Mouse (Mus musculus) heart, embryonic 15.5 days (tissue): ENCODE data around the gene Ifnk. TPM values are rescaled to one million over a fixed set of nuclear protein-coding genes. Genes with fewer than 3 reads are reported as not detected.

Experiments used
- ATAC-seq: fragments of 200-750 bp; cut with Nextera tagmentation; replicated peaks from 2 replicates; pipeline ENCODE4 v1.8.0; 2017; ENCODE audit warnings: low read depth, moderate TSS enrichment; ENCODE audit not compliant: insufficient number of reproducible peaks, insufficient read depth, low FRiP score
- H3K27ac ChIP-seq: fragments of 300-500 bp; sonication (generic); 2 replicates; pipeline ENCODE4 v1.5.1; 2015; ENCODE audit warnings: mild to moderate bottlenecking, inconsistent platforms
- H3K27me3 ChIP-seq: fragments of 300-500 bp; sonication (generic); 2 replicates; pipeline ENCODE4 v1.6.1; 2015; ENCODE audit warnings: inconsistent platforms
- H3K36me3 ChIP-seq: fragments of 300-500 bp; sonication (generic); 2 replicates; pipeline ENCODE4 v1.6.1; 2015; ENCODE audit warnings: mild to moderate bottlenecking, inconsistent platforms
- H3K4me1 ChIP-seq: fragments of 300-500 bp; sonication (generic); replicated peaks from 2 replicates; pipeline ENCODE4 v1.6.1; 2015; ENCODE audit warnings: inconsistent platforms
- H3K4me2 ChIP-seq: fragments of 300-500 bp; sonication (generic); 2 replicates; pipeline ENCODE4 v1.6.1; 2015; ENCODE audit warnings: inconsistent platforms, mild to moderate bottlenecking, moderate library complexity
- H3K4me3 ChIP-seq: fragments of 300-500 bp; sonication (generic); 2 replicates; pipeline ENCODE4 v1.5.1; 2015; ENCODE audit warnings: mild to moderate bottlenecking, inconsistent platforms
- H3K9ac ChIP-seq: fragments of 300-500 bp; sonication (generic); 2 replicates; pipeline ENCODE4 v1.6.1; 2015; ENCODE audit warnings: mild to moderate bottlenecking, inconsistent platforms
- H3K9me3 ChIP-seq: fragments of 300-500 bp; sonication (generic); replicated peaks from 2 replicates; pipeline ENCODE4 v1.6.1; 2016; ENCODE audit warnings: inconsistent platforms
- WGBS: fragments of 180-500 bp; shearing (Covaris S2); methylation state at CpG from one replicate; pipeline ENCODE4 v1.1.7; 2015; ENCODE audit warnings: mixed read lengths; 5-methylcytosine and 5-hydroxymethylcytosine counted together
- polyA plus RNA-seq: library from polyadenylated mRNA; unstranded; fragments of >200 nt; fragmentation: Nextera tagmentation; extraction: Ambion mirVana; gene quantifications from 2 replicates; pipeline ENCODE4 v1.2.1, GENCODE M21; 2015

Ifnk gene
- polyA plus RNA-seq, 1 experiment from 2014 or later = not detected

GRCm38 (mm10) chr4:35124027-35124426 is 27.8 kb upstream of the Ifnk start:
- no peak overlapping the region for H3K4me3 ChIP-seq
- no peaks in the 10 kb centered on the region for H3K27me3 ChIP-seq
- no peaks in the 10 kb centered on the region for H3K36me3 ChIP-seq
- peaks cover 2% of the 10 kb centered on the region; the same call in 1 of the 2 replicates for H3K4me1 ChIP-seq
- no peak overlapping the region for H3K4me2 ChIP-seq
- whole genome bisulfite sequencing = 81% methylated on average over 11 of the region's 11 CpGs
- H3K9ac ChIP-seq = no peak overlapping the region
- no peaks in the 10 kb centered on the region for H3K9me3 ChIP-seq
- no peak for ATAC-seq
- H3K27ac ChIP-seq = no peak overlapping the region

GRCm38 (mm10) chr4:35125299-35125777 is 26.5 kb upstream of the Ifnk start:
- Histone ChIP-seq H3K4me2 (no peak overlapping the region), H3K4me1 (peaks cover 4% of the 10 kb centered on the region), H3K27me3 (no peaks in the 10 kb centered on the region), H3K36me3 (no peaks in the 10 kb centered on the region), H3K9me3 (no peaks in the 10 kb centered on the region), H3K27ac (no peak overlapping the region), H3K9ac (no peak overlapping the region), H3K4me3 (no peak overlapping the region)
- WGBS = 25% methylated on average over 6 of the region's 6 CpGs
- no peak for ATAC-seq

GRCm38 (mm10) chr4:35126776-35127175 is 25.1 kb upstream of the Ifnk start:
- WGBS = 83% methylated on average over 9 of the region's 9 CpGs
- Histone ChIP-seq H3K9me3 (no peaks in the 10 kb centered on the region), H3K4me3 (no peak overlapping the region), H3K9ac (no peak overlapping the region), H3K27ac (no peak overlapping the region), H3K36me3 (no peaks in the 10 kb centered on the region), H3K4me2 (no peak overlapping the region), H3K4me1 (peaks cover 5% of the 10 kb centered on the region), H3K27me3 (no peaks in the 10 kb centered on the region)
- no peak for ATAC-seq

GRCm38 (mm10) chr4:35127759-35128158 is 24.1 kb upstream of the Ifnk start:
- H3K36me3 ChIP-seq = no peaks in the 10 kb centered on the region
- H3K27ac ChIP-seq = no peak overlapping the region
- no peaks in the 10 kb centered on the region for H3K27me3 ChIP-seq
- no peak for ATAC-seq
- no peak overlapping the region for H3K9ac ChIP-seq
- no peak overlapping the region for H3K4me3 ChIP-seq
- H3K9me3 ChIP-seq = no peaks in the 10 kb centered on the region
- 50% methylated on average over 6 of the region's 6 CpGs for WGBS
- H3K4me1 ChIP-seq = peaks cover 5% of the 10 kb centered on the region
- H3K4me2 ChIP-seq = no peak overlapping the region

GRCm38 (mm10) chr4:35130411-35130948 is 21.4 kb upstream of the Ifnk start:
- no peaks in the 10 kb centered on the region for H3K27me3 ChIP-seq
- H3K27ac ChIP-seq = no peak overlapping the region
- no peaks in the 10 kb centered on the region for H3K36me3 ChIP-seq
- WGBS = 45% methylated on average over 6 of the region's 6 CpGs
- peaks cover 4% of the 10 kb centered on the region for H3K4me1 ChIP-seq
- H3K9me3 ChIP-seq = no peaks in the 10 kb centered on the region
- no peak overlapping the region for H3K4me2 ChIP-seq
- H3K4me3 ChIP-seq = no peak overlapping the region
- H3K9ac ChIP-seq = no peak overlapping the region
- no peak for ATAC-seq

- ATAC-seq = no peak
- no peak overlapping the region for H3K4me2 ChIP-seq
- H3K27ac ChIP-seq = no peak overlapping the region
- no peak overlapping the region for H3K9ac ChIP-seq
- no peaks in the 10 kb centered on the region for H3K27me3 ChIP-seq
- no peaks in the 10 kb centered on the region for H3K9me3 ChIP-seq
- no peak overlapping the region for H3K4me3 ChIP-seq
- 82% methylated on average over 4 of the region's 4 CpGs for WGBS
- H3K4me1 ChIP-seq = peaks cover 2% of the 10 kb centered on the region; the same call in 1 of the 2 replicates
- H3K36me3 ChIP-seq = no peaks in the 10 kb centered on the region
Observed at GRCm38 (mm10) chr4:35131592-35131991, 20.3 kb upstream of the Ifnk start.

GRCm38 (mm10) chr4:35133411-35133810 is 18.4 kb upstream of the Ifnk start:
- ATAC-seq = no peak
- Histone ChIP-seq H3K9me3 (no peaks in the 10 kb centered on the region), H3K4me2 (no peak overlapping the region), H3K4me1 (peaks cover 2% of the 10 kb centered on the region; the same call in 1 of the 2 replicates), H3K27me3 (no peaks in the 10 kb centered on the region), H3K4me3 (no peak overlapping the region), H3K36me3 (no peaks in the 10 kb centered on the region), H3K9ac (no peak overlapping the region), H3K27ac (no peak overlapping the region)
- WGBS = 82% methylated on average over 4 of the region's 4 CpGs

GRCm38 (mm10) chr4:35134846-35135611 is 16.8 kb upstream of the Ifnk start:
- ATAC-seq = no peak
- Histone ChIP-seq H3K4me2 (no peak overlapping the region), H3K27ac (no peak overlapping the region), H3K27me3 (no peaks in the 10 kb centered on the region), H3K4me3 (no peak overlapping the region), H3K36me3 (no peaks in the 10 kb centered on the region), H3K9me3 (no peaks in the 10 kb centered on the region), H3K4me1 (peaks cover 2% of the 10 kb centered on the region; the same call in 1 of the 2 replicates), H3K9ac (no peak overlapping the region)
- 76% methylated on average over 15 of the region's 15 CpGs for WGBS

- Histone ChIP-seq H3K27me3 (no peaks in the 10 kb centered on the region), H3K4me2 (no peak overlapping the region), H3K9ac (no peak overlapping the region), H3K4me3 (no peak overlapping the region), H3K4me1 (no peaks in the 10 kb centered on the region), H3K27ac (no peak overlapping the region), H3K36me3 (no peaks in the 10 kb centered on the region), H3K9me3 (no peaks in the 10 kb centered on the region)
- no peak for ATAC-seq
- WGBS = 69% methylated on average over 4 of the region's 4 CpGs
Observed at GRCm38 (mm10) chr4:35135806-35136205, 16.1 kb upstream of the Ifnk start.

- H3K9ac ChIP-seq = no peak overlapping the region
- H3K36me3 ChIP-seq = no peaks in the 10 kb centered on the region
- no peaks in the 10 kb centered on the region for H3K27me3 ChIP-seq
- no peak overlapping the region for H3K4me3 ChIP-seq
- no peak overlapping the region for H3K4me2 ChIP-seq
- no peaks in the 10 kb centered on the region for H3K9me3 ChIP-seq
- no peak for ATAC-seq
- 51% methylated on average over 8 of the region's 8 CpGs for WGBS
- no peaks in the 10 kb centered on the region for H3K4me1 ChIP-seq
- H3K27ac ChIP-seq = no peak overlapping the region
Observed at GRCm38 (mm10) chr4:35136996-35137395, 14.9 kb upstream of the Ifnk start.

GRCm38 (mm10) chr4:35138077-35138476 is 13.8 kb upstream of the Ifnk start:
- no peak for ATAC-seq
- Histone ChIP-seq H3K27ac (no peak overlapping the region), H3K36me3 (no peaks in the 10 kb centered on the region), H3K4me1 (no peaks in the 10 kb centered on the region), H3K4me2 (no peak overlapping the region), H3K9me3 (no peaks in the 10 kb centered on the region), H3K4me3 (no peak overlapping the region), H3K27me3 (no peaks in the 10 kb centered on the region), H3K9ac (no peak overlapping the region)
- 52% methylated on average over 6 of the region's 6 CpGs for WGBS

- H3K4me2 ChIP-seq = no peak overlapping the region
- H3K4me1 ChIP-seq = no peaks in the 10 kb centered on the region
- H3K4me3 ChIP-seq = no peak overlapping the region
- no peaks in the 10 kb centered on the region for H3K9me3 ChIP-seq
- H3K36me3 ChIP-seq = no peaks in the 10 kb centered on the region
- H3K9ac ChIP-seq = no peak overlapping the region
- H3K27ac ChIP-seq = no peak overlapping the region
- WGBS = 57% methylated on average over 6 of the region's 6 CpGs
- no peak for ATAC-seq
- no peaks in the 10 kb centered on the region for H3K27me3 ChIP-seq
Observed at GRCm38 (mm10) chr4:35140317-35140716, 11.5 kb upstream of the Ifnk start.
